ENCODE assay signal across 7 mouse cellular contexts in the genomic region with DNA sequence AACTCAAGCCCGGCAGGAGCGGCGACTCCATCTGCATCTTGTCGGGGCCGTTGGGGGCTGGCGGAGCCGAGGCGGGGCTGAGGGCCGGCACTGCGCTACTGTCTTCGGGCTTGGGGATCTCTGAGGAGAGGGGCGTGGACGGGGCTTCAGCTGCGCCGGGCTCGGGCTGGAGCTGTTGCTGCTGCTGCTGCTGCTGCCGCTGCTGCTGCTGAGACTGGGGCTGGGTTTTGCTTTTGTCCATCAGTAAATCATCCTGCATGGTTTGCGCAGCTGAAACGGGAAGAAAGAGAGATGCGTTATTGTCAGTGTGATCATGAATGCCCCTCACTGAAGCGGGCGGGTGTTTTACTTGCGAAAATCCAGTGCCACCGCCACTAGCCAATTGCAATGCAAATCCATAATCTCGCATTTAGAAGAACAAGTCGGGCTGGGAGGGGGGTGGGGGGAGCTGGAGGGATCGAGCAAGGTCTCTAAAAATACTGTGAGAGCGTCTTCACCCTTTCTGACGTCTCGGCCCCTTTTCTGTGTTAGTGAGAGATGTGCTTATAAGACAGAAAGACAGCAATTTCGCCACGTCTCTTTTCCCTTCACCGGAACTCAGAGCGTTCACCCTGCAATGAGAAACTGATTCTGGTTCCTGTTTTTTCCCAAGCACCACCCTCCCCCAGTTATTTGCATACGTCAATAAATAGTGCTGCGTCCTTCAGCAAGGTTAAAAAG. TPM values are rescaled to one million over a fixed set of nuclear protein-coding genes. Genes with fewer than 3 reads are reported as not detected.
DNase-seq lines count a peak whose midpoint lies in the region; ATAC-seq and TF ChIP-seq lines count a peak whose summit lies in the region.

No protein-coding gene starts in this region.

- H3K4me2 ChIP-seq in intestine, embryonic 16.5 days (ENCODE audit: low read depth, low read length) = peak overlapping the region; percentile 100

- H3K4me1 ChIP-seq in cortical plate, adult 2 months (ENCODE audit: control insufficient read depth, insufficient read depth, low read length) = peaks cover 1% of the 10 kb centered on the region; the same call in 1 of the 2 replicates
- H3K4me1 ChIP-seq in intestine, embryonic 16.5 days (ENCODE audit: control insufficient read depth, insufficient read depth, low read length) = peaks cover 6% of the 10 kb centered on the region; the same call in 1 of the 2 replicates
- peaks cover 35% of the 10 kb centered on the region for H3K4me1 ChIP-seq in midbrain, embryonic 10.5 days
- H3K4me1 ChIP-seq in small intestine, adult 2 months (ENCODE audit: control insufficient read depth, insufficient read depth, insufficient read length, low read length) = peaks cover 6% of the 10 kb centered on the region; the same call in 1 of the 2 replicates

- TF ChIP-seq POLR2A in cortical plate, adult 2 months (IDR thresholded peaks at IDR 0.05; ENCODE audit: extremely low read depth, insufficient read depth, low read length) = peak; percentile 52; the same call in 1 of the 2 replicates
- no peak for TF ChIP-seq POLR2A in small intestine, adult 2 months (IDR thresholded peaks at IDR 0.05; ENCODE audit: low read depth, low read length)

- H3K9ac ChIP-seq in intestine, embryonic 16.5 days (ENCODE audit: low read depth, low read length) = peak overlapping the region; percentile 70

- peak overlapping the region; percentile 85 for H3K27ac ChIP-seq in cortical plate, adult 2 months (ENCODE audit: insufficient read depth, low read length)
- peak overlapping the region; percentile 62 for H3K27ac ChIP-seq in intestine, embryonic 16.5 days (ENCODE audit: low read length)
- H3K27ac ChIP-seq in midbrain, embryonic 10.5 days (replicated peaks) = peak overlapping the region; percentile 79
- H3K27ac ChIP-seq in small intestine, adult 2 months (ENCODE audit: insufficient read depth, low read depth, low read length) = peak overlapping the region; percentile 91

- H3K36me3 ChIP-seq in intestine, embryonic 16.5 days (ENCODE audit: control insufficient read depth, insufficient read depth, low read length) = no peaks in the 10 kb centered on the region
- no peaks in the 10 kb centered on the region for H3K36me3 ChIP-seq in midbrain, embryonic 10.5 days
- no peaks in the 10 kb centered on the region; the same call in 1 of the 2 replicates for H3K36me3 ChIP-seq in small intestine, adult 2 months (ENCODE audit: control insufficient read depth, insufficient read depth, low read length)

- intact Hi-C loops in gastrocnemius, postnatal 36 days (cut with DNase I) = loop anchor here (5.0 to 10.0 kb wide), 2 partner anchors 48 to 120 kb away; no protein-coding TSS in a partner anchor
- intact Hi-C loops in left cerebral cortex, postnatal 4 days (cut with DNase I) = loop anchor here (5.0 kb wide), 1 partner anchor 32 kb away; the partner anchor contains the start of genes Cpeb3 and March5

- peaks cover 13% of the 10 kb centered on the region; the same call in 1 of the 2 replicates for H3K27me3 ChIP-seq in intestine, embryonic 16.5 days (replicated peaks; ENCODE audit: control insufficient read depth, insufficient read depth, low read length)
- peaks cover 54% of the 10 kb centered on the region for H3K27me3 ChIP-seq in midbrain, embryonic 10.5 days (ENCODE audit: low read depth, poor library complexity, severe bottlenecking)
- peaks cover 2% of the 10 kb centered on the region; the same call in 1 of the 2 replicates for H3K27me3 ChIP-seq in small intestine, adult 2 months (ENCODE audit: control insufficient read depth, insufficient read depth, low read length)

- under 1% methylated on average over 36 of the region's 36 CpGs for WGBS in intestine, embryonic 16.5 days
- under 1% methylated on average over 36 of the region's 36 CpGs for WGBS in midbrain, embryonic 10.5 days
- 1% methylated on average over 36 of the region's 36 CpGs for WGBS in small intestine, adult 2 months

- peak; percentile 34 to 57 for DNase-seq in gastrocnemius, postnatal 36 days
- peak; percentile 53 for DNase-seq in left cerebral cortex, postnatal 4 days
- DNase-seq in midbrain, embryonic 10.5 days (ENCODE audit: low spot score) = no peak

- H3K9me3 ChIP-seq in intestine, embryonic 16.5 days (ENCODE audit: control insufficient read depth, low read length) = no peaks in the 10 kb centered on the region
- no peaks in the 10 kb centered on the region for H3K9me3 ChIP-seq in midbrain, embryonic 10.5 days (replicated peaks)

- peak overlapping the region; percentile 99 for H3K4me3 ChIP-seq in cortical plate, adult 2 months (ENCODE audit: insufficient read depth, low read length)
- H3K4me3 ChIP-seq in intestine, embryonic 16.5 days (ENCODE audit: low read length) = peak overlapping the region; percentile 71
- peak overlapping the region; percentile 82 for H3K4me3 ChIP-seq in midbrain, embryonic 10.5 days
- H3K4me3 ChIP-seq in small intestine, adult 2 months (ENCODE audit: low read depth, low read length) = peak overlapping the region; percentile 80

- peak; percentile 43 for ATAC-seq in activated CD4-positive, CD25-positive, alpha-beta regulatory T cell, adult 4 months
- peak; percentile 71 for ATAC-seq in intestine, embryonic 16.5 days

- TF ChIP-seq CTCF in cortical plate, adult 2 months (IDR thresholded peaks at IDR 0.05; ENCODE audit: extremely low read depth, insufficient read depth, low read length) = no peak
- TF ChIP-seq CTCF in small intestine, adult 2 months (IDR thresholded peaks at IDR 0.05; ENCODE audit: extremely low read depth, insufficient read length, insufficient replicate concordance, low read depth, low read length) = no peak

RNA-seq across cellular contexts. Expression of gene March5, which starts 32.5 kb away (rescaled TPM):
- 10 to 100 TPM; 12.4 to 12.7 TPM for polyA plus RNA-seq in activated CD4-positive, CD25-positive, alpha-beta regulatory T cell, adult 4 months (2017; shearing (Covaris generic))
- 66.2 and 67.6 TPM in 2 replicates for polyA plus RNA-seq in cortical plate, adult 2 months (2012; rRNA removed)
- total RNA-seq in gastrocnemius, postnatal 36 days (2021) = 10 to 100 TPM; 74.6 to 75.2 TPM
- 47.4 and 49.0 TPM in 2 replicates for polyA plus RNA-seq in intestine, embryonic 16.5 days (2015; fragmentation: Nextera tagmentation; extraction: Ambion mirVana)
- total RNA-seq in left cerebral cortex, postnatal 4 days (2021) = 100 to 1,000 TPM in 1 of 2 experiments, 10 to 100 TPM in 1; 99.0 to 104 TPM
- polyA plus RNA-seq in midbrain, embryonic 10.5 days (2016; fragmentation: Nextera tagmentation; extraction: Ambion mirVana) = 111 and 115 TPM in 2 replicates
- polyA plus RNA-seq in small intestine, adult 2 months (2012; rRNA removed) = 15.6 and 25.4 TPM in 2 replicates

RNA-seq across cellular contexts. Expression of gene Cpeb3, which starts 33.5 kb away (rescaled TPM):
- under 1 TPM in 1 of 2 experiments, not detected in 1; 0.09 TPM for polyA plus RNA-seq in activated CD4-positive, CD25-positive, alpha-beta regulatory T cell, adult 4 months (2017; shearing (Covaris generic))
- polyA plus RNA-seq in cortical plate, adult 2 months (2012; rRNA removed) = 32.7 and 35.8 TPM in 2 replicates
- total RNA-seq in gastrocnemius, postnatal 36 days (2021) = 10 to 100 TPM; 47.6 to 50.2 TPM
- 0.44 and 0.97 TPM in 2 replicates for polyA plus RNA-seq in intestine, embryonic 16.5 days (2015; fragmentation: Nextera tagmentation; extraction: Ambion mirVana)
- total RNA-seq in left cerebral cortex, postnatal 4 days (2021) = 10 to 100 TPM; 36.7 to 38.6 TPM
- polyA plus RNA-seq in midbrain, embryonic 10.5 days (2016; fragmentation: Nextera tagmentation; extraction: Ambion mirVana) = 1.2 and 2.0 TPM in 2 replicates
- 5.9 and 9.1 TPM in 2 replicates for polyA plus RNA-seq in small intestine, adult 2 months (2012; rRNA removed)
